Mouse (Mus musculus) testis, adult 10 weeks (tissue): ENCODE data around the gene Anxa1. TPM values are rescaled to one million over a fixed set of nuclear protein-coding genes. Genes with fewer than 3 reads are reported as not detected.

Source experiments
- polyA plus RNA-seq: library from polyadenylated mRNA; stranded (reverse); fragments of 350-450 nt; fragmentation: Illumina TruSeq; extraction: RNeasy Lipid Tissue Mini Kit (QIAGEN cat#74804); gene quantifications from one replicate; pipeline ENCODE4 v1.2.3, GENCODE M21; 2014; ENCODE audit warnings: low read depth, low replicate concordance

Gene Anxa1
- polyA plus RNA-seq: 6.5 TPM

DNA sequence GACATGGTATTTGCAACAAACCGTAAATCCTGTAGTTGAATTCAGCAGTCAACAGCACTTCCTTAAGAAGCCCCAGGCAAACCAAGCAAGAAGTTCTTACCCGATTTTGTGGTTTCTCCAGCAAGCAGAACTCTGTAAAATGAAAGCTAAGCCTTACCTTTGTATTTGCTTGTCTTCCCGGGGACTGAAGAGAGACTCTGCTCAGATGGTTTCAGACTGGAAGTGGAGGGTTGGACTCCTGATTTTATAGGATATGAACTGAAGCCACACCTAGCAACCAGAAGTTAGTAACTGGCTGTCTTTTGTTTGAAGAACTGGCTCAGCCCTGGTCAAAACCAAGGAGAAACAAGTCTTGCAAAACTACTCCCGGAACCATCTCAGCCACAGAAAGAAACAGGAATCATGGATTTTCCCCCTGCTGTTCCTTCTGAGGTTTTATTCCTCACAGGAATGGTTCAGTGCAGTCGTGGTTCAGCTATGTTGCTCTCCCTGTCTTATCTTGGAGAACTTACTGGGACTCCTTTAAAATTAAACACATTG, at the start of gene Anxa1:
Gene Anxa1 (minus strand): TSS at position 490 of the 540 bp plus-strand sequence.

Other genes with a start within 250 kb of the Anxa1 start
- gene Aldh1a1, start 101.8 kb upstream of the Anxa1 start, polyA plus RNA-seq: 497 TPM